Mouse (Mus musculus): ENCODE results near the gene Vsig4. TPM values are rescaled to one million over a fixed set of nuclear protein-coding genes. Genes with fewer than 3 reads are reported as not detected.
"Not testable (repeated sequence)": the region's sequence is repeated elsewhere in the genome, so short reads cannot be mapped to it uniquely, and the experiment has no call there.

The Vsig4 gene
- polyA plus RNA-seq, 1 experiment from 2014 or later, result not detected

DNA sequence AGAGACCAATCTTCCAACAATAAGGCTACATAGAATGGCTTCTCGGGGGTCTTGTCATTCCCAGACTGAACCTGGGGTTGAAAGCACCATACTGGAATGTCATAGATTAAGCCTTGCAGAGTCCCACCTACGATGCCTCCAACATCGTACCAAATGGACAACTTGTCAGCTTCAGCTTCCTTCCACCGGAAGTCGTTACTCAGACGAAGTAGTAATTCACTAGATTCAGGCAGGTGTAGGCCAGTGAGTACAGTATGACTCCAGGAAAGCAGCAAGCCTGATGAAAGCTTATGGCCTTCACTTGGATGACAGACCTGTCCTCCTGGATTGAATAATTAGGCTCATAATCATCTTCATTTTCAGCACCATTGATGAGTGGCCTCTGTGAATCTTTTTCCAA lies 69.0 kb downstream of the Vsig4 start:
- no peak for ATAC-seq (ENCODE audit: low read depth)

DNA sequence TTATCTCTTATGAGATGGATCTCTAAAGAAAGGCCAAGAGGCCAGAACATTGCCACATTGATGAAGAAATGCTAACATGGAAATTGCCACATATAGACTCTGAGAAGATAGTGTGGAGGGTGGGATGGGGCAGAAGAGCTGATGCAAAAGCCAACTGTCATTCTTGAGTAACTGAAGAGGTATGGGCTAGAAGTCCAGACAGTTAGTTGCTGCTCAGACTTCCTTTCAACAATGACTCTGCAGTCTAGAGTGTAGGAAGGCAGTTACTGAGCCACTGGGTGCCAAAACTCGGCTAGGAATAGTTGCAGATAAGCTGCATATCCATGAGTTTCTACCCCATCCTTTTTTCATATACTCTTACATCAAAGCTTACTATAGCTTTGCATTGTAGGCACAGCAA lies 75.2 kb downstream of the Vsig4 start:
- WGBS, result 57% methylated on average over 1 of the region's 1 CpGs
- Histone ChIP-seq H3K9me3 (ENCODE audit: control insufficient read depth, low read length) (no peaks in the 10 kb centered on the region), H3K27me3 (replicated peaks; ENCODE audit: control insufficient read depth, insufficient read depth, low read length) (no peaks in the 10 kb centered on the region), H3K9ac (ENCODE audit: low read depth, low read length) (no peak overlapping the region), H3K36me3 (ENCODE audit: control insufficient read depth, insufficient read depth, low read length) (no peaks in the 10 kb centered on the region), H3K4me3 (ENCODE audit: low read depth, low read length) (no peak overlapping the region), H3K27ac (replicated peaks; ENCODE audit: low read depth, low read length) (no peak overlapping the region), H3K4me1 (ENCODE audit: control insufficient read depth, insufficient read depth, low read length) (no peaks in the 10 kb centered on the region), H3K4me2 (ENCODE audit: low read depth, low read length) (no peak overlapping the region)
- no peak for ATAC-seq (ENCODE audit: low read depth)
- DNase-seq (ENCODE audit: low spot score), result no peak

More for the DNA sequence above, 69.0 kb downstream of the Vsig4 start:
- H3K27ac ChIP-seq (replicated peaks; ENCODE audit: low read depth, low read length), result no peak overlapping the region
- WGBS, result 73% methylated on average over 6 of the region's 6 CpGs
- no peak overlapping the region for H3K4me3 ChIP-seq (ENCODE audit: low read depth, low read length)
- H3K27me3 ChIP-seq (replicated peaks; ENCODE audit: control insufficient read depth, insufficient read depth, low read length), result no peaks in the 10 kb centered on the region
- no peak overlapping the region for H3K4me2 ChIP-seq (ENCODE audit: low read depth, low read length)
- no peaks in the 10 kb centered on the region for H3K36me3 ChIP-seq (ENCODE audit: control insufficient read depth, insufficient read depth, low read length)
- H3K4me1 ChIP-seq (ENCODE audit: control insufficient read depth, insufficient read depth, low read length), result no peaks in the 10 kb centered on the region
- no peak overlapping the region for H3K9ac ChIP-seq (ENCODE audit: low read depth, low read length)
- no peaks in the 10 kb centered on the region for H3K9me3 ChIP-seq (ENCODE audit: control insufficient read depth, low read length)
- DNase-seq (ENCODE audit: low spot score), result no peak

DNA sequence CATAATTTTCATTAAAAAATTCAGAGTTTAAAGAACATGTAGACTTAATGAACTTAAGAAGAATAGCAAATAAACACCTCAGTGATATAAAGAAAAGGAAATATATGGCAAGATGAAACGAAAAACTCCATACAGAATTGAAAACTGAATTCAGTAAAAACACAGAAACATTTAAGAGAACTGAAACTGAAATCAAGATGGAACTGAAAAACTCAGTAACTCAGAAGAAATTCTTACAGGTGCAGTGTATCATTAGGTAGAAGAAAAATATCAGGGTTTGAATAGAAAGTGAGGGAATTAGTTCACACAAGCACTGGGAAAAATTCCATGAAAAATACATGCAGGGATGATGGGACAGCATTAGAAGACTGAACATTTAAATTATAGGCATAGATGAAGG lies 86.4 kb downstream of the Vsig4 start:
- WGBS, result 47% methylated on average over 1 of the region's 1 CpGs
- ATAC-seq (ENCODE audit: low read depth) (no peak), DNase-seq (ENCODE audit: low spot score) (no peak)
- H3K36me3 ChIP-seq (ENCODE audit: control insufficient read depth, insufficient read depth, low read length), result no peaks in the 10 kb centered on the region
- no peaks in the 10 kb centered on the region for H3K4me1 ChIP-seq (ENCODE audit: control insufficient read depth, insufficient read depth, low read length)
- no peak overlapping the region for H3K27ac ChIP-seq (replicated peaks; ENCODE audit: low read depth, low read length)
- H3K9me3 ChIP-seq (ENCODE audit: control insufficient read depth, low read length), result no peaks in the 10 kb centered on the region
- H3K27me3 ChIP-seq (replicated peaks; ENCODE audit: control insufficient read depth, insufficient read depth, low read length), result no peaks in the 10 kb centered on the region
- no peak overlapping the region for H3K4me3 ChIP-seq (ENCODE audit: low read depth, low read length)
- H3K4me2 ChIP-seq (ENCODE audit: low read depth, low read length), result no peak overlapping the region
- H3K9ac ChIP-seq (ENCODE audit: low read depth, low read length), result no peak overlapping the region

DNA sequence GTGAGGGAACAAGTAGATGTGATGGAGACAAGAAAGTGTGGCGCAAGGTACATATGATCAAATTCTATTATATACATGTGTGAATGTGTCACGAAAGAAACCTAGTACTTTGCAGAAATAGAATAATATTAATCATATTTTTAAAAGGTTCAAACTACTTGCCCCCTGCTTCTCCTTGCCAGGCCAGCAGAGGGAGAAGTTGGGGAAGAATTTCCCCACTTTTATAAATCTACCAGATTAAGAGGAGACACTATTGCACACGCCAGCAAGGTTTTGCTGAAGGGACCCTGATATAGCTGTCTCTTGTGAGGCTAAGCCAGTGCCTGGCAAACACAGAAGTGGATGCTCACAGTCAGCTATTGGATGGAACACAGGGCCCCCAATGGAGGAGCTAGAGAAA lies 88.1 kb downstream of the Vsig4 start:
- WGBS, result 76% methylated on average over 3 of the region's 3 CpGs
- not testable (repeated sequence) for H3K9ac ChIP-seq (ENCODE audit: low read depth, low read length); H3K4me1 ChIP-seq (ENCODE audit: control insufficient read depth, insufficient read depth, low read length); H3K36me3 ChIP-seq (ENCODE audit: control insufficient read depth, insufficient read depth, low read length); H3K9me3 ChIP-seq (ENCODE audit: control insufficient read depth, low read length); DNase-seq (ENCODE audit: low spot score); H3K27ac ChIP-seq (replicated peaks; ENCODE audit: low read depth, low read length); H3K4me3 ChIP-seq (ENCODE audit: low read depth, low read length); H3K27me3 ChIP-seq (replicated peaks; ENCODE audit: control insufficient read depth, insufficient read depth, low read length); H3K4me2 ChIP-seq (ENCODE audit: low read depth, low read length); ATAC-seq (ENCODE audit: low read depth)

MicroRNAs within 50 kb of the gene (microRNA counts, 519-probe panel; counts per million panel counts)
- 2,832 counts per million, percentile 64 among the panel's probes with 10 or more counts for microRNA mmu-miR-223

Small RNA genes lying within 50 kb of the gene (microRNA-seq; reads per million reads assigned to microRNA genes)
- 777 reads per million, percentile 72 among the genes with 10 or more reads in this experiment for gene Mir223 (ENCODE audit: borderline number of aligned reads)

Other genes starting within 250 kb of the Vsig4 start
- gene Msn, start 197.4 kb downstream of the Vsig4 start, polyA plus RNA-seq (2014; fragmentation: Nextera tagmentation; extraction: Ambion mirVana), result 118 and 129 TPM in 2 replicates
- 19.3 and 22.6 TPM in 2 replicates for gene Heph, start 161.9 kb upstream of the Vsig4 start, polyA plus RNA-seq (2014; fragmentation: Nextera tagmentation; extraction: Ambion mirVana)
- 0.41 TPM in 1 of 2 replicates, not detected in the other for gene Hsf3, start 162.9 kb upstream of the Vsig4 start, polyA plus RNA-seq (2014; fragmentation: Nextera tagmentation; extraction: Ambion mirVana)